ENCODE assay signal across 17 mouse cellular contexts in genomic region chr2:116201248-116202223, GRCm38 (mm10).
A peak's percentile ranks its signal among the peaks of the same experiment; 100 is the strongest.
DNase-seq lines count a peak whose midpoint lies in the region; ATAC-seq and TF ChIP-seq lines count a peak whose summit lies in the region.
"Had no signal": no experiment of that assay in that cellular context is flagged by ENCODE, and none has a peak within 500 bp of the region (broad histone marks: within the 10 kb centered on the region; RNA-seq: fewer than 3 reads in every experiment).

No protein-coding gene starts in this region.

- H3K36me3 ChIP-seq in midbrain, embryonic 11.5 days (ENCODE audit: control insufficient read depth, insufficient read depth, low read length): no peaks in the 10 kb centered on the region
- H3K36me3 ChIP-seq in midbrain, embryonic 10.5 days: no peaks in the 10 kb centered on the region
- H3K36me3 ChIP-seq in hindbrain, embryonic 12.5 days: no peaks in the 10 kb centered on the region
- H3K36me3 ChIP-seq in midbrain, embryonic 14.5 days (ENCODE audit: control insufficient read depth, insufficient read depth, low read length): no peaks in the 10 kb centered on the region
- no peaks in the 10 kb centered on the region for H3K36me3 ChIP-seq in liver, postnatal 0 days (replicated peaks; ENCODE audit: insufficient read depth, low read length)

- no peak overlapping the region for H3K4me2 ChIP-seq in midbrain, embryonic 11.5 days
- no peak overlapping the region for H3K4me2 ChIP-seq in hindbrain, embryonic 12.5 days (replicated peaks)
- H3K4me2 ChIP-seq in midbrain, embryonic 14.5 days (ENCODE audit: low read length): 0 out of 2 replicates have a peak overlapping the region, but pooled peaks have one; percentile 9
- H3K4me2 ChIP-seq in liver, postnatal 0 days (ENCODE audit: low read depth, low read length): no peak overlapping the region
- H3K4me2 ChIP-seq: heart, embryonic 11.5 days had no signal

- intact Hi-C loops in left cerebral cortex, postnatal 4 days (cut with DNase I): no loop called here

- no peak for TF ChIP-seq EP300 in liver, postnatal 0 days (IDR thresholded peaks at IDR 0.05; ENCODE audit: low read depth)

- 84% methylated on average over 14 of the region's 14 CpGs for WGBS in midbrain, embryonic 11.5 days
- WGBS in midbrain, embryonic 10.5 days: 90% methylated on average over 14 of the region's 14 CpGs
- WGBS in hindbrain, embryonic 12.5 days: 57% methylated on average over 14 of the region's 14 CpGs
- WGBS in midbrain, embryonic 14.5 days: 57% methylated on average over 14 of the region's 14 CpGs
- WGBS in liver, postnatal 0 days (ENCODE audit: insufficient replicate concordance): 62% methylated on average over 14 of the region's 14 CpGs

- H3K4me1 ChIP-seq in midbrain, embryonic 11.5 days (ENCODE audit: control insufficient read depth, insufficient read depth, low read length): no peaks in the 10 kb centered on the region
- no peaks in the 10 kb centered on the region for H3K4me1 ChIP-seq in midbrain, embryonic 10.5 days
- no peaks in the 10 kb centered on the region for H3K4me1 ChIP-seq in hindbrain, embryonic 12.5 days
- H3K4me1 ChIP-seq in midbrain, embryonic 14.5 days (ENCODE audit: control insufficient read depth, insufficient read depth, low read length): no peaks in the 10 kb centered on the region
- no peaks in the 10 kb centered on the region for H3K4me1 ChIP-seq in liver, postnatal 0 days (ENCODE audit: insufficient read depth)

- H3K4me3 ChIP-seq in midbrain, embryonic 11.5 days (ENCODE audit: low read depth, low read length): no peak overlapping the region
- H3K4me3 ChIP-seq in midbrain, embryonic 10.5 days: no peak overlapping the region
- no peak overlapping the region for H3K4me3 ChIP-seq in hindbrain, embryonic 12.5 days
- H3K4me3 ChIP-seq in midbrain, embryonic 14.5 days (replicated peaks; ENCODE audit: low read depth, low read length): no peak overlapping the region
- no peak overlapping the region for H3K4me3 ChIP-seq in liver, postnatal 0 days (ENCODE audit: low read depth, low read length)

- no peak overlapping the region for H3K27ac ChIP-seq in midbrain, embryonic 11.5 days (ENCODE audit: low read depth, low read length)
- H3K27ac ChIP-seq in midbrain, embryonic 10.5 days (replicated peaks): no peak overlapping the region
- H3K27ac ChIP-seq in hindbrain, embryonic 12.5 days: peak overlapping the region; percentile 48
- no peak overlapping the region for H3K27ac ChIP-seq in midbrain, embryonic 14.5 days (replicated peaks; ENCODE audit: low read depth, low read length)
- H3K27ac ChIP-seq in liver, postnatal 0 days (ENCODE audit: low read depth): no peak overlapping the region
- H3K27ac ChIP-seq: liver, embryonic 14.5 days had no signal

- TF ChIP-seq CTCF in liver, postnatal 0 days (IDR thresholded peaks at IDR 0.05; ENCODE audit: low read depth): no peak

- DNase-seq in midbrain, embryonic 11.5 days (ENCODE audit: low spot score, missing footprints): no peak
- no peak for DNase-seq in midbrain, embryonic 10.5 days (ENCODE audit: low spot score)
- DNase-seq in midbrain, embryonic 14.5 days: peak; percentile 37
- peak; percentile 52 for DNase-seq in retina, postnatal 1 day
- no peak for DNase-seq in liver, postnatal 0 days
- DNase-seq in left cerebral cortex, postnatal 4 days: no peak
- DNase-seq in cerebellum, adult 9-10 months: no peak
- DNase-seq: B cell, adult 2 months; cerebellum, postnatal 14 days; gastrocnemius, postnatal 25 days; kidney, postnatal 25 days; lung, postnatal 10 days; right cerebral cortex, postnatal 14 days had no signal

- no peaks in the 10 kb centered on the region for H3K9me3 ChIP-seq in midbrain, embryonic 11.5 days (ENCODE audit: control insufficient read depth, low read length)
- no peaks in the 10 kb centered on the region for H3K9me3 ChIP-seq in midbrain, embryonic 10.5 days (replicated peaks)
- H3K9me3 ChIP-seq in hindbrain, embryonic 12.5 days (replicated peaks): no peaks in the 10 kb centered on the region
- no peaks in the 10 kb centered on the region for H3K9me3 ChIP-seq in midbrain, embryonic 14.5 days (ENCODE audit: control insufficient read depth, low read length)
- H3K9me3 ChIP-seq in liver, postnatal 0 days (ENCODE audit: low read length): no peaks in the 10 kb centered on the region

- ATAC-seq in midbrain, embryonic 11.5 days (ENCODE audit: low FRiP score): peak; percentile 64; the same call in 1 of the 2 replicates
- peak; percentile 87 for ATAC-seq in hindbrain, embryonic 12.5 days (ENCODE audit: low FRiP score)
- 0 out of 2 replicates have a peak, but pooled peaks have one; percentile 37 for ATAC-seq in midbrain, embryonic 14.5 days (ENCODE audit: low FRiP score, low TSS enrichment)
- no peak for ATAC-seq in liver, postnatal 0 days
- ATAC-seq: intestine, postnatal 0 days had no signal

- no peaks in the 10 kb centered on the region for H3K27me3 ChIP-seq in midbrain, embryonic 11.5 days (ENCODE audit: control insufficient read depth, insufficient read depth, low read length)
- no peaks in the 10 kb centered on the region for H3K27me3 ChIP-seq in midbrain, embryonic 10.5 days (ENCODE audit: low read depth, poor library complexity, severe bottlenecking)
- H3K27me3 ChIP-seq in hindbrain, embryonic 12.5 days: no peaks in the 10 kb centered on the region
- no peaks in the 10 kb centered on the region for H3K27me3 ChIP-seq in midbrain, embryonic 14.5 days (ENCODE audit: control insufficient read depth, insufficient read depth, low read length)
- no peaks in the 10 kb centered on the region for H3K27me3 ChIP-seq in liver, postnatal 0 days (ENCODE audit: insufficient read depth, low read length)

- no peak overlapping the region for H3K9ac ChIP-seq in midbrain, embryonic 11.5 days (ENCODE audit: low read length)
- no peak overlapping the region for H3K9ac ChIP-seq in hindbrain, embryonic 12.5 days
- H3K9ac ChIP-seq in midbrain, embryonic 14.5 days (replicated peaks; ENCODE audit: low read length): no peak overlapping the region
- H3K9ac ChIP-seq in liver, postnatal 0 days (replicated peaks): no peak overlapping the region
- H3K9ac ChIP-seq: liver, embryonic 14.5 days had no signal

Comparison
In these comparisons a context has a peak if more than half of its experiments do, and no peak if none do; other contexts are left out.
1. DNase-seq: peak in midbrain, embryonic 14.5 days (single experiment) and retina, postnatal 1 day (single experiment); none in midbrain, embryonic 11.5 days (single experiment), midbrain, embryonic 10.5 days (single experiment), liver, postnatal 0 days (single experiment), left cerebral cortex, postnatal 4 days (single experiment) and cerebellum, adult 9-10 months (single experiment).